Mouse (Mus musculus) thymus, adult 2 months (tissue): ENCODE measurements around the gene Zscan2. TPM values are rescaled to one million over a fixed set of nuclear protein-coding genes. Genes with fewer than 3 reads are reported as not detected.

Experiments
- DNase-seq: peaks from one replicate; pipeline ENCODE4 v3.0.0; 2021
- H3K27ac ChIP-seq: fragments of 200-500 bp; 2 replicates; pipeline ENCODE4 v1.5.1; 2012; ENCODE audit warnings: low read length, control low read depth; ENCODE audit not compliant: control insufficient read depth, insufficient read depth
- H3K27me3 ChIP-seq: fragments of 200-500 bp; 2 replicates; pipeline ENCODE4 v1.6.1; 2012; ENCODE audit warnings: mild to moderate bottlenecking, low read length, moderate library complexity, mixed read lengths; ENCODE audit not compliant: control insufficient read depth, insufficient read depth
- H3K36me3 ChIP-seq: fragments of 200-500 bp; 2 replicates; pipeline ENCODE4 v1.6.1; 2012; ENCODE audit warnings: mild to moderate bottlenecking, low read length, moderate library complexity; ENCODE audit not compliant: control insufficient read depth, insufficient read depth
- H3K4me1 ChIP-seq: fragments of 200-500 bp; replicated peaks from 2 replicates; pipeline ENCODE4 v1.6.1; 2012; ENCODE audit warnings: low read length; ENCODE audit not compliant: control insufficient read depth, insufficient read depth
- H3K4me3 ChIP-seq: fragments of 200-500 bp; 2 replicates; pipeline ENCODE4 v1.5.1; 2012; ENCODE audit warnings: mild to moderate bottlenecking, low read length, control low read depth, moderate library complexity; ENCODE audit not compliant: control insufficient read depth, insufficient read depth
- CTCF ChIP-seq: fragments of 200-500 bp; IDR thresholded peaks from 2 replicates; pipeline ENCODE4 v1.5.1; 2012; ENCODE audit warnings: mild to moderate bottlenecking, control low read depth, low read length, moderate library complexity, borderline replicate concordance; ENCODE audit not compliant: control insufficient read depth, poor library complexity, insufficient read depth; ENCODE audit errors: extremely low read depth
- POLR2A ChIP-seq: fragments of 200-500 bp; IDR thresholded peaks from 2 replicates; pipeline ENCODE4 v1.6.1; 2012; ENCODE audit warnings: mild to moderate bottlenecking, low read length, control low read depth, moderate library complexity; ENCODE audit not compliant: control insufficient read depth, poor library complexity, insufficient read depth; ENCODE audit errors: extremely low read depth
- WGBS: fragments of 180-500 bp; shearing (Covaris S2); methylation state at CpG from one replicate; pipeline ENCODE4 v1.1.7; 2018; 5-methylcytosine and 5-hydroxymethylcytosine counted together
- polyA plus RNA-seq: library from polyadenylated mRNA; depleted of rRNA; stranded (reverse); fragments of >200 nt; gene quantifications from 2 replicates; pipeline ENCODE4 v1.2.3, GENCODE M21; 2012

The Zscan2 gene
- polyA plus RNA-seq, 1 experiment = 26.2 TPM

- Histone ChIP-seq H3K4me1 (peaks cover 28% of the 10 kb centered on the region), H3K27me3 (no peaks in the 10 kb centered on the region), H3K27ac (no peak overlapping the region), H3K36me3 (no peaks in the 10 kb centered on the region), H3K4me3 (no peak overlapping the region)
- no peak for TF ChIP-seq CTCF
- no peak for DNase-seq
- 78% methylated on average over 9 of the region's 9 CpGs for WGBS
Observed at GRCm38 (mm10) chr7:80837736-80838135, 23.0 kb upstream of the Zscan2 start.

DNA sequence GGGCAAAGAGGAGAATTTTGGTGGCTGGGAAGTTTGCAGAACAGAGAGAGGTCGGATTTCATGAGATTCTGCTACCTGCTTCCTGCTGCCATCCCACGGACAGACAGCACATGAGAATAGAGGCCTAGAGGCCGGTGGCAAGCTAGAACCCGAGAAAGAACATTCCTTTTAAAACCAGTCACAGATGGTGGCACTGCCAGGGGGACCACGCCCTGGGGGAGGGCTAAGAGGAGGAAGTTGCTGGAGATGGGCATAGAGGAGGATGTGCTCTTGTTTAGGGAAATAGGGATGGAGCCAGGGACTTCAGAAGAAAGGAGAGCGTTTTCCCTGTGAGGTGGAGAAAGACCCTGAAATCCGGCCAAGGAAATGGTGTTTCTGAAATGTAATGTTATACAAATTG is 22.5 kb upstream of the Zscan2 start:
- Histone ChIP-seq H3K4me1 (peaks cover 28% of the 10 kb centered on the region), H3K27ac (no peak overlapping the region), H3K27me3 (no peaks in the 10 kb centered on the region), H3K36me3 (no peaks in the 10 kb centered on the region), H3K4me3 (no peak overlapping the region)
- DNase-seq = no peak
- TF ChIP-seq CTCF = no peak
- TF ChIP-seq POLR2A = no peak
- WGBS = 66% methylated on average over 7 of the region's 7 CpGs

DNA sequence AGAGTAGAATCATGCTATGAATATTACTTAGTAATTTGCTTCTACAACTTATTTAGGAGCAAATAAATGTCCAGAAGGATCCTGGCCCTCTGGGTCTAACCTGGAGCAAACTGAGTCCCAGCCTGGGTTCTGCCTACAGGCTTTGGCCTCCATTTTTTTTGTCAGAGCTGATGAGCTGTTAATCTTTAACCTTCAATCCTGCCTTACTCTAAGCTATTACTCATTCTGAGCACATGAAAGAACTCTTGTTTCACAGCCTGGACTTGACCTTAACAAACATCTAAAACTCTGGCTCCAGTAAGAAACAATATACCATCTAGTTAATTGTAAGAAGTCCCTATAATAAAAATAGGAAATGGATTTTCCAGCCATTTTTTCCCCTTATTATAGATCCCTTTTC is 21.0 kb upstream of the Zscan2 start:
- Histone ChIP-seq H3K27me3 (no peaks in the 10 kb centered on the region), H3K4me3 (no peak overlapping the region), H3K36me3 (no peaks in the 10 kb centered on the region), H3K4me1 (peaks cover 22% of the 10 kb centered on the region), H3K27ac (no peak overlapping the region)
- DNase-seq = no peak
- TF ChIP-seq CTCF (no peak), POLR2A (no peak)

GRCm38 (mm10) chr7:80840241-80840640 is 20.5 kb upstream of the Zscan2 start:
- H3K27me3 ChIP-seq = no peaks in the 10 kb centered on the region
- H3K36me3 ChIP-seq = no peaks in the 10 kb centered on the region
- H3K4me1 ChIP-seq = peaks cover 20% of the 10 kb centered on the region
- TF ChIP-seq POLR2A = no peak
- no peak for TF ChIP-seq CTCF
- DNase-seq = no peak
- no peak overlapping the region for H3K4me3 ChIP-seq
- H3K27ac ChIP-seq = no peak overlapping the region
- WGBS = 41% methylated on average over 1 of the region's 1 CpGs

GRCm38 (mm10) chr7:80840937-80841336 is 19.8 kb upstream of the Zscan2 start:
- Histone ChIP-seq H3K4me3 (no peak overlapping the region), H3K4me1 (peaks cover 13% of the 10 kb centered on the region), H3K27me3 (no peaks in the 10 kb centered on the region), H3K27ac (no peak overlapping the region), H3K36me3 (no peaks in the 10 kb centered on the region)
- no peak for TF ChIP-seq POLR2A
- no peak for TF ChIP-seq CTCF
- WGBS = 70% methylated on average over 4 of the region's 4 CpGs
- no peak for DNase-seq

DNA sequence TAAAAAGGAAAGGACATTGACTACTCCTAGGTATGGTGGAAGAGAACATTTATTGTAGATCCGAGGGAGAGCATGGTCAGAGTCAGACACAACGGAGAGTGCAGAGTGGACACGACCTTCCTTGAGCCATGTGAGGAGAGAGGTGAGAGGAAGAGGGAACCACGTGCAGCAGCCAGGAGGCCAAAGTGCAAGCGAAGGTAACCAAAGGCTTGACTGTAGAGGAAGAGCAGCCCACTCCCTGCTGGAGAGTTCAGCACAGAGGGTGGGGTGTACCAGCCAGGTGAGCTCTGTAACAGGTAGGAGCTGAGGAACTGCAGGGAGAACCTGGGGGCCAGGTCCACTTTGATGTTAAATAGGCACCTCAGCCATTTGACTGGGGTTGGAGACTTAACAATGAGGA is 18.6 kb upstream of the Zscan2 start:
- Histone ChIP-seq H3K4me1 (peaks cover 13% of the 10 kb centered on the region), H3K36me3 (no peaks in the 10 kb centered on the region), H3K27ac (no peak overlapping the region), H3K27me3 (no peaks in the 10 kb centered on the region), H3K4me3 (no peak overlapping the region)
- 90% methylated on average over 5 of the region's 5 CpGs for WGBS
- TF ChIP-seq CTCF = no peak
- no peak for TF ChIP-seq POLR2A
- no peak for DNase-seq

DNA sequence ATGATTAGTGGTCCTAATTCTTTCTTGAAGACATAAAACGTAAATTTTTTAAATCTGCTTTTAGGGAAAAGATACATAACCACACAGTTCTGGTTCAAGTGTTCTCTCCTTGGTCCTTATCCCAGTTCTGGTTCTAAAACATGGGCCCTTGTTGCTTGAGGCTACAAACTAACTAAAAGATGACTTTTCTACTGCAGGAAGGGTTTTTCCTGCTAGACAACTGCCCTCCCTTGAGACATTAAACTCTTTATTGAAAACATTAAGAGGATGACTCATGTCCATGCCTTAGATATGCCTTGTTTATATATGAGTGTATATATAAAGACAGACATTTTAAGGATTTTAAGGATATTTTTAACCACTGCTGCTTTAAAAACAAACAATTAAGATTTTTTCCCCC is 17.5 kb upstream of the Zscan2 start:
- no peak for DNase-seq
- WGBS = 93% methylated on average over 1 of the region's 1 CpGs
- no peaks in the 10 kb centered on the region for H3K27me3 ChIP-seq
- TF ChIP-seq CTCF (no peak), POLR2A (no peak)
- no peaks in the 10 kb centered on the region for H3K36me3 ChIP-seq
- no peak overlapping the region for H3K27ac ChIP-seq
- H3K4me1 ChIP-seq = peaks cover 6% of the 10 kb centered on the region
- no peak overlapping the region for H3K4me3 ChIP-seq

DNA sequence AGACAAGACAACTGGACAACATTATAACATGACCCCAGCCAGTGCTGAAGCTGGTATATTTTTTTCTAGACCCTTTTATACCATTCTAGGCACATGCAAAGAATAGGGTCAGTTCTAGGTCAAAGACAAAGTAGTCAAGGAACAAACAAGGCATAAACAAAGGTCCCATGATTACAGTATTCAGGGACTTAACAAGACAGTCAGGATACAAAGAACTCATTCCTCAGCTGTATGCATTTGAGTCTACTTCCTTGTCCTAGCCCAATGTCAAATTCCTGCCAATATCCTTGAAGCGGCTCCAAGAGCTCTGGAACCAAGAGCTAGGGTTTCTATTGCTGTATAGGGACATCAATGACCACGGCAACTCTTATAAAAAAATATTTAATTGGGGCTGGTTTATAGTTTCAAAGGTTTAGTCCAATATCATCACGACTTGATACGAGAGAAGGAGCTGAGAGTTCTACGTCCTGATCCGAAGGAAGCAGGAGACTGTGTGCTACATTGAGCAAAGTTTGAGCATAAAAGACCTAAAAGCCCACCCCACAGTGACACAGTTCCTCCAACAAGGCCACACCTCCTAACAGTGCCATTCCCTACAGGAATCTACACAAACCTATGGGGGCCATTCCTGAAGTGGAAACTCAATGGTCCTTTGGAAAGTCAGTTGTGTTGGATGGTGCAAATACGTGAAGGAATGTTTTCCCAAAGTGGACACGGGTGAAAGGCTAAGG is 16.6 kb upstream of the Zscan2 start:
- TF ChIP-seq POLR2A = no peak
- no peak for TF ChIP-seq CTCF
- Histone ChIP-seq H3K27ac (no peak overlapping the region), H3K36me3 (no peaks in the 10 kb centered on the region), H3K4me3 (no peak overlapping the region), H3K4me1 (peaks cover 3% of the 10 kb centered on the region), H3K27me3 (no peaks in the 10 kb centered on the region)
- no peak for DNase-seq
- 97% methylated on average over 8 of the region's 8 CpGs for WGBS
